Mouse (Mus musculus): ENCODE data around the gene Slc29a1. TPM values are rescaled to one million over a fixed set of nuclear protein-coding genes. Genes with fewer than 3 reads are reported as not detected.

Slc29a1 gene
- polyA plus RNA-seq, 1 experiment from 2014 or later = 96.5 TPM

GRCm38 (mm10) chr17:45617655-45618054, 18.2 kb upstream of the Slc29a1 start:
- Histone ChIP-seq H3K4me3 (ENCODE audit: low read depth, low read length) (no peak overlapping the region), H3K9me3 (ENCODE audit: control insufficient read depth, low read length) (no peaks in the 10 kb centered on the region), H3K4me1 (ENCODE audit: control insufficient read depth, insufficient read depth, low read length) (peaks cover 12% of the 10 kb centered on the region; the same call in 1 of the 2 replicates), H3K4me2 (ENCODE audit: low read depth, low read length) (no peak overlapping the region), H3K27me3 (replicated peaks; ENCODE audit: control insufficient read depth, insufficient read depth, low read length) (no peaks in the 10 kb centered on the region), H3K36me3 (ENCODE audit: control insufficient read depth, insufficient read depth, low read length) (no peaks in the 10 kb centered on the region), H3K9ac (ENCODE audit: low read depth, low read length) (no peak overlapping the region), H3K27ac (replicated peaks; ENCODE audit: low read depth, low read length) (no peak overlapping the region)
- ATAC-seq (ENCODE audit: low read depth) (no peak), DNase-seq (ENCODE audit: low spot score) (no peak)
- 88% methylated on average over 6 of the region's 6 CpGs for WGBS

DNA sequence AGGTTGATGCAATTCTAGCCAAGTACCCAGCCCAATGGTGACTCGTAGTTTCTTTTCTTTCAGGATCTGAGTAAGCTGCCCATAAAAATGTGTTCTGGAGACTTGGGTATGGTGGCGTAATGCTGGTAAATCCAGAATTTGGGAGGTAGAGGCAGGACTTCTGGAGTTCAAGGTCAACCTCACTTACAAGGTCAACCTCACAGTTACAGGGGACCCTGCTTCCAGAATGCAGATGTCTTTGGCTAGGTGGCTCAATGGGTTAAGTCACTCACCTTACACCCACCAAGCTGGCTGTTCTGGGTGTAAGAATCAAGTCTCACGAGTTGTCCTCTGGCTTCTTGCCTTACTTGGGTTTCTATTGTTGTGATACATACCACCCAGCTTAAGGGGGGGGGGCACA, 17.3 kb upstream of the Slc29a1 start:
- no peak overlapping the region for H3K9ac ChIP-seq (ENCODE audit: low read depth, low read length)
- 79% methylated on average over 3 of the region's 3 CpGs for WGBS
- no peak overlapping the region for H3K27ac ChIP-seq (replicated peaks; ENCODE audit: low read depth, low read length)
- DNase-seq (ENCODE audit: low spot score) = no peak
- H3K27me3 ChIP-seq (replicated peaks; ENCODE audit: control insufficient read depth, insufficient read depth, low read length) = no peaks in the 10 kb centered on the region
- H3K4me3 ChIP-seq (ENCODE audit: low read depth, low read length) = no peak overlapping the region
- H3K4me2 ChIP-seq (ENCODE audit: low read depth, low read length) = no peak overlapping the region
- H3K36me3 ChIP-seq (ENCODE audit: control insufficient read depth, insufficient read depth, low read length) = no peaks in the 10 kb centered on the region
- no peak for ATAC-seq (ENCODE audit: low read depth)
- H3K4me1 ChIP-seq (ENCODE audit: control insufficient read depth, insufficient read depth, low read length) = peaks cover 12% of the 10 kb centered on the region; the same call in 1 of the 2 replicates
- H3K9me3 ChIP-seq (ENCODE audit: control insufficient read depth, low read length) = no peaks in the 10 kb centered on the region

DNA sequence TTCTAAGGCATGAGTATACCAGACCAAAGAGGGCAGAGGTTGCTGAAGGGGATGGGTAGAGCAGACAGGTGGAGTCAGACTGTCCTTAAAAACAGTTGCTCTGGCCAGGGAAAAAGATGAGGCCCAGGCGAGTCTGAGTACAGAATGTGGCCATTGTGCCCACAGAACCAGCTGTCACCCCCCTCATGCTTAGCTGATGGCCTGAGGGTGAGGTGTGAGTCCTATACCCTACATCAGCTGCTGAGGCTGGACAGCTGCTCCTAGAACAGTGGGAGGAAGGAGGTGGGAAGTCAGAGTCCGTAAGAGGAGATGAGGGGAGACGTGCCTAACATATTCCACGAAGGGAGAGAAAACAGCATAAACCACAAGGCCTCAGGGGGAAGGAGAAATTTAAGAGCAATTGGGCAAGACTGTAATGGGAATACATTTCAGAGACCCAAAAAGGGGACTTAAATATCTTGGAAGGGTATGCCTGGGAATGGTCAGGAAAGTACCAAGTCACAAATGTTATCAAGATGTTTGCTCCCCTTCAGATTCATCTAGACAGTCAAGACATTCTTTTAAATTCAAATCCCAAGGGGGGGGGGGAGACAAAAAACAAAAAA, 16.7 kb upstream of the Slc29a1 start:
- no peak overlapping the region for H3K27ac ChIP-seq (replicated peaks; ENCODE audit: low read depth, low read length)
- 24% methylated on average over 4 of the region's 4 CpGs for WGBS
- H3K36me3 ChIP-seq (ENCODE audit: control insufficient read depth, insufficient read depth, low read length) = no peaks in the 10 kb centered on the region
- H3K9me3 ChIP-seq (ENCODE audit: control insufficient read depth, low read length) = no peaks in the 10 kb centered on the region
- no peak overlapping the region for H3K4me2 ChIP-seq (ENCODE audit: low read depth, low read length)
- H3K27me3 ChIP-seq (replicated peaks; ENCODE audit: control insufficient read depth, insufficient read depth, low read length) = no peaks in the 10 kb centered on the region
- no peak overlapping the region for H3K9ac ChIP-seq (ENCODE audit: low read depth, low read length)
- ATAC-seq (ENCODE audit: low read depth) = peak; percentile 78; the same call in 1 of the 2 replicates
- peaks cover 12% of the 10 kb centered on the region; the same call in 1 of the 2 replicates for H3K4me1 ChIP-seq (ENCODE audit: control insufficient read depth, insufficient read depth, low read length)
- peak; percentile 59 for DNase-seq (ENCODE audit: low spot score)
- no peak overlapping the region for H3K4me3 ChIP-seq (ENCODE audit: low read depth, low read length)

DNA sequence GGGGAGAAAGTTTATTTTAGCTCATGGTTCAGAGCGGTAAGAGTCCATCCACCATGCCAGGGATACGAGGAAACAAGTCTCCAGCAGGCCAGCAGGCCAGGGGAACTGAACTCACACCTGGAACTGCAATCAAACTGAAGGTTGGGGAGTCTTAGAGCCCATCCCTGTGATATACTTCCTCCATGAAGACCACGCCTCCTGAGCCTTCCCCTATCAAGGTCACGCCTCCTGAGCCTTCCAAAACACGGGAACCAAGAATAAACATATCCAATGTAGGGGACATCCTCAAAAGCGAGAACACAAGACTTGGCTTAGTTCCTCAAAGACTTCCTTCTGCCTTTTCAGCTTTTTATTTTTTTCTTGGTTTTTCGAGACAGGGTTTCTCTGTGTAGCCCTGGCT, 13.5 kb upstream of the Slc29a1 start:
- H3K36me3 ChIP-seq (ENCODE audit: control insufficient read depth, insufficient read depth, low read length) = no peaks in the 10 kb centered on the region
- H3K9ac ChIP-seq (ENCODE audit: low read depth, low read length) = no peak overlapping the region
- H3K27me3 ChIP-seq (replicated peaks; ENCODE audit: control insufficient read depth, insufficient read depth, low read length) = no peaks in the 10 kb centered on the region
- DNase-seq (ENCODE audit: low spot score) (no peak), ATAC-seq (ENCODE audit: low read depth) (no peak)
- no peak overlapping the region for H3K4me2 ChIP-seq (ENCODE audit: low read depth, low read length)
- WGBS = 92% methylated on average over 7 of the region's 7 CpGs
- H3K4me1 ChIP-seq (ENCODE audit: control insufficient read depth, insufficient read depth, low read length) = no peaks in the 10 kb centered on the region
- no peak overlapping the region for H3K4me3 ChIP-seq (ENCODE audit: low read depth, low read length)
- H3K27ac ChIP-seq (replicated peaks; ENCODE audit: low read depth, low read length) = no peak overlapping the region
- no peaks in the 10 kb centered on the region for H3K9me3 ChIP-seq (ENCODE audit: control insufficient read depth, low read length)

- Histone ChIP-seq H3K4me2 (ENCODE audit: low read depth, low read length) (no peak overlapping the region), H3K36me3 (ENCODE audit: control insufficient read depth, insufficient read depth, low read length) (no peaks in the 10 kb centered on the region), H3K4me3 (ENCODE audit: low read depth, low read length) (no peak overlapping the region), H3K27ac (replicated peaks; ENCODE audit: low read depth, low read length) (no peak overlapping the region), H3K4me1 (ENCODE audit: control insufficient read depth, insufficient read depth, low read length) (no peaks in the 10 kb centered on the region), H3K9me3 (ENCODE audit: control insufficient read depth, low read length) (no peaks in the 10 kb centered on the region), H3K9ac (ENCODE audit: low read depth, low read length) (no peak overlapping the region), H3K27me3 (replicated peaks; ENCODE audit: control insufficient read depth, insufficient read depth, low read length) (no peaks in the 10 kb centered on the region)
- DNase-seq (ENCODE audit: low spot score) = no peak
- ATAC-seq (ENCODE audit: low read depth) = no peak
- WGBS = 68% methylated on average over 8 of the region's 8 CpGs
These were observed 12.6 kb upstream of the Slc29a1 start for GRCm38 (mm10) chr17:45612008-45612407.

- H3K4me3 ChIP-seq (ENCODE audit: low read depth, low read length) = no peak overlapping the region
- 0 out of 2 replicates have a peak overlapping the region, but pooled peaks have one; percentile 23 for H3K27ac ChIP-seq (replicated peaks; ENCODE audit: low read depth, low read length)
- no peaks in the 10 kb centered on the region for H3K36me3 ChIP-seq (ENCODE audit: control insufficient read depth, insufficient read depth, low read length)
- H3K4me1 ChIP-seq (ENCODE audit: control insufficient read depth, insufficient read depth, low read length) = no peaks in the 10 kb centered on the region
- ATAC-seq (ENCODE audit: low read depth) (0 out of 2 replicates have a peak, but pooled peaks have one; percentile 47), DNase-seq (ENCODE audit: low spot score) (no peak)
- no peaks in the 10 kb centered on the region for H3K27me3 ChIP-seq (replicated peaks; ENCODE audit: control insufficient read depth, insufficient read depth, low read length)
- no peaks in the 10 kb centered on the region for H3K9me3 ChIP-seq (ENCODE audit: control insufficient read depth, low read length)
- no peak overlapping the region for H3K9ac ChIP-seq (ENCODE audit: low read depth, low read length)
- H3K4me2 ChIP-seq (ENCODE audit: low read depth, low read length) = no peak overlapping the region
- 29% methylated on average over 5 of the region's 5 CpGs for WGBS
These were observed 10.9 kb upstream of the Slc29a1 start for GRCm38 (mm10) chr17:45610144-45610866.

DNA sequence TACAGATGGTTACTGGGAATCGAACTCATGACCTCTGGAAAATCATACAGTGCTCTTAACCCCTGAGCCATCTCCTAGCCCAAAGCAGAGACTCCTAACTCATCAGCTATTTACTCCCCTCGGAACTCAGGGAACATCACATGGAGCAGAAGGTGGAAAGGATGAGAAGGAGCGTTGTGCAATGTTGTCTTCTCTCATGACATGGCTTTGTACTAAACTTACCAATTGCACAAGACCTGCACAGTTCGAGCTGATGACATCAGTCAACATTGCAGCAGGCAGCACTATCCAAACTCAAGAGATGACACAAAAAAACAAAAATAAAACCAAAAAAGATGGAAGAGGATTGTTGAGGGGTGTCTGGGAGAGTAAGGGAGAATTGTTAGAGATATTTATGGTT, 9.0 kb upstream of the Slc29a1 start:
- H3K4me2 ChIP-seq (ENCODE audit: low read depth, low read length) = no peak overlapping the region
- H3K4me3 ChIP-seq (ENCODE audit: low read depth, low read length) = no peak overlapping the region
- H3K4me1 ChIP-seq (ENCODE audit: control insufficient read depth, insufficient read depth, low read length) = no peaks in the 10 kb centered on the region
- WGBS = 89% methylated on average over 4 of the region's 4 CpGs
- no peak overlapping the region for H3K9ac ChIP-seq (ENCODE audit: low read depth, low read length)
- H3K36me3 ChIP-seq (ENCODE audit: control insufficient read depth, insufficient read depth, low read length) = no peaks in the 10 kb centered on the region
- DNase-seq (ENCODE audit: low spot score) (no peak), ATAC-seq (ENCODE audit: low read depth) (no peak)
- H3K27ac ChIP-seq (replicated peaks; ENCODE audit: low read depth, low read length) = no peak overlapping the region
- H3K27me3 ChIP-seq (replicated peaks; ENCODE audit: control insufficient read depth, insufficient read depth, low read length) = no peaks in the 10 kb centered on the region
- no peaks in the 10 kb centered on the region for H3K9me3 ChIP-seq (ENCODE audit: control insufficient read depth, low read length)

DNA sequence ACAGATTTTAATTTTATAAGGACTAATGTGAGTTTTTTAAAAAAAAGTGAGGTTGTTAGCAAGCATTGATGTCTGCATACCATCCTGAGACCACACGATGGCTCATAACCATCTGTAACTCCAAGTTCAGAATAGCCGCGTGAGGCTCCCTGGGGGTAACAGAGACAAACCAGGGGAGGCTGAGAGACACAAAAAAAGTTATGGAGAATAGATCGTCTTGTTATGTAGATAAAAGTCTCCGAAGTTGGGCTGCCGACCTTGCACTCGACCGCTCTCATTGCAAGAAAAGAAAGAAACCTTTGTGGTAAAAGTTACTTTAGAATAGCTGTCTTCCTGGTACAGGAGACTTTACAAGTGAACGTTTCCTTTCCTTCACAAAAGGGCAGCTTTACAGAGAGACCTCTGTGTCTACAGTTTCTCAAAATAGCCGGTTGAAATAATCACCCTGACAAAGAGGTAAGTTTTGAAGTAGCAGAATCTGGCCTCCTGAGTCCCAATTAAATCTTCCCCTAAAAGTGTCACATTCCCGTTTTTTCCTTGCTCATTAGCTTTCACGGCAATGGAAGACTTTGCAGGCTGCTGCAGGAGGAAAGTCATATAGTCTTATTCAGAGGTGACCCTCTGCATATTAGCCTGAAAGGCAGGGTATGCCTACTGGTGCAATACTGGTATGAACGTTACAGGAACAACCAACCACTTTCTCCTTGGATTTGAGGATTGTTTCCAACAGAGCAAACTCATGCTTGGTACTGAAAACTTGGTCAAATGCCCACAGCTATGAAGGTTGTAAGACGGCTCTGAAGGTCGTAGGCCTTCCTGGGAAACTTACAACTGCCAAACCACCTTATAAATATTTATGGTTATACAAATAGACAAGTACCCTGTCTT, 7.8 kb upstream of the Slc29a1 start:
- H3K27me3 ChIP-seq (replicated peaks; ENCODE audit: control insufficient read depth, insufficient read depth, low read length) = peaks cover 2% of the 10 kb centered on the region; the same call in 1 of the 2 replicates
- no peak overlapping the region for H3K9ac ChIP-seq (ENCODE audit: low read depth, low read length)
- WGBS = 69% methylated on average over 15 of the region's 15 CpGs
- no peak overlapping the region for H3K4me3 ChIP-seq (ENCODE audit: low read depth, low read length)
- no peak overlapping the region for H3K4me2 ChIP-seq (ENCODE audit: low read depth, low read length)
- no peaks in the 10 kb centered on the region for H3K4me1 ChIP-seq (ENCODE audit: control insufficient read depth, insufficient read depth, low read length)
- ATAC-seq (ENCODE audit: low read depth) (no peak), DNase-seq (ENCODE audit: low spot score) (no peak)
- H3K27ac ChIP-seq (replicated peaks; ENCODE audit: low read depth, low read length) = no peak overlapping the region
- H3K9me3 ChIP-seq (ENCODE audit: control insufficient read depth, low read length) = no peaks in the 10 kb centered on the region
- no peaks in the 10 kb centered on the region for H3K36me3 ChIP-seq (ENCODE audit: control insufficient read depth, insufficient read depth, low read length)

All from embryonic facial prominence, embryonic 14.5 days (tissue).